Mouse (Mus musculus) gastrocnemius, adult 18-20 months (tissue): ENCODE measurements around the gene Tpcn1. TPM values are rescaled to one million over a fixed set of nuclear protein-coding genes. Genes with fewer than 3 reads are reported as not detected.
A peak's percentile ranks its signal among the peaks of the same experiment; 100 is the strongest.

Experiments used
- DNase-seq: peaks from one replicate; pipeline ENCODE4 v3.0.0; 2021; ENCODE audit warnings: low spot score
- total RNA-seq, 2 experiments: library from RNA; stranded (reverse); gene quantifications; 2 replicates each; pipeline ENCODE4 v1.2.3; 2021

The Tpcn1 gene
- total RNA-seq, 2 experiments from 2014 or later: 38.9 to 42.9 TPM

- DNase-seq: peak; percentile 91
These were observed 9.1 kb downstream of the Tpcn1 start for GRCm38 (mm10) chr5:120579211-120579897.

GRCm38 (mm10) chr5:120578504-120579081 lies 9.9 kb downstream of the Tpcn1 start:
- peak; percentile 64 for DNase-seq

- DNase-seq: no peak
These were observed 10.5 kb downstream of the Tpcn1 start for GRCm38 (mm10) chr5:120577935-120578441.

- DNase-seq: no peak
These were observed 11.6 kb downstream of the Tpcn1 start for GRCm38 (mm10) chr5:120576781-120577301.

- no peak for DNase-seq
These were observed 13.9 kb downstream of the Tpcn1 start for GRCm38 (mm10) chr5:120574469-120575063.

GRCm38 (mm10) chr5:120571056-120571740 lies 17.3 kb downstream of the Tpcn1 start:
- DNase-seq: no peak

- DNase-seq: no peak
These were observed 18.1 kb downstream of the Tpcn1 start for GRCm38 (mm10) chr5:120570289-120570897.

- DNase-seq: no peak
These were observed 18.7 kb downstream of the Tpcn1 start for GRCm38 (mm10) chr5:120569791-120570190.

GRCm38 (mm10) chr5:120568964-120569363 lies 19.5 kb downstream of the Tpcn1 start:
- no peak for DNase-seq

GRCm38 (mm10) chr5:120568336-120568768 lies 20.1 kb downstream of the Tpcn1 start:
- DNase-seq: no peak

GRCm38 (mm10) chr5:120567761-120568211 lies 20.7 kb downstream of the Tpcn1 start:
- no peak for DNase-seq

GRCm38 (mm10) chr5:120567253-120567701 lies 21.2 kb downstream of the Tpcn1 start:
- peak; percentile 72 for DNase-seq

- DNase-seq: no peak
These were observed 21.7 kb downstream of the Tpcn1 start for GRCm38 (mm10) chr5:120566681-120567252.

GRCm38 (mm10) chr5:120566101-120566500 lies 22.4 kb downstream of the Tpcn1 start:
- DNase-seq: no peak

- no peak for DNase-seq
These were observed 23.1 kb downstream of the Tpcn1 start for GRCm38 (mm10) chr5:120565171-120565905.

- DNase-seq: no peak
These were observed 24.6 kb downstream of the Tpcn1 start for GRCm38 (mm10) chr5:120563914-120564311.

- DNase-seq: peak; percentile 91
These were observed 25.2 kb downstream of the Tpcn1 start for GRCm38 (mm10) chr5:120562956-120563913.

GRCm38 (mm10) chr5:120560616-120561311 lies 27.7 kb downstream of the Tpcn1 start:
- DNase-seq: peak; percentile 92
